Mouse (Mus musculus) MEL (cell line): ENCODE results near the gene S100a10. TPM values are rescaled to one million over a fixed set of nuclear protein-coding genes. Genes with fewer than 3 reads are reported as not detected.
A peak's percentile ranks its signal among the peaks of the same experiment; 100 is the strongest.

Experiments used
- DNase-seq: peaks from one replicate; pipeline ENCODE4 v3.0.0; 2011; ENCODE audit warnings: low read depth, low spot score
- H3K27ac ChIP-seq: 2 replicates; pipeline ENCODE4 v1.5.1; 2012; ENCODE audit warnings: low read depth, mild to moderate bottlenecking, control low read depth, low read length, moderate library complexity; ENCODE audit not compliant: control insufficient read depth
- H3K27me3 ChIP-seq, 2 experiments: fragments of 150-350 bp in 1 of 2; sonication (generic) in 1 of 2; 2 replicates each; pipeline ENCODE4 v1.6.1; 2012; ENCODE audit warnings: low read length in 2 of 2, mild to moderate bottlenecking in 2 of 2, improper control_type of control experiment in 1 of 2, moderate library complexity in 1 of 2; ENCODE audit not compliant: insufficient read depth in 2 of 2, control insufficient read depth in 1 of 2
- H3K36me3 ChIP-seq, 2 experiments: 2 replicates each; pipeline ENCODE4 v1.6.1; 2012 to 2014; ENCODE audit warnings: low read length in 2 of 2, improper control_type of control experiment in 1 of 2, inconsistent platforms in 1 of 2, mild to moderate bottlenecking in 1 of 2; ENCODE audit not compliant: insufficient read depth in 2 of 2, control insufficient read depth in 1 of 2
- H3K4me1 ChIP-seq, 2 experiments: fragments of 150-350 bp in 1 of 2; sonication (generic) in 1 of 2; 2 replicates each; pipeline ENCODE4 v1.6.1; 2012; ENCODE audit warnings: low read length in 2 of 2, improper control_type of control experiment in 1 of 2, mild to moderate bottlenecking in 1 of 2; ENCODE audit not compliant: insufficient read depth in 2 of 2, control insufficient read depth in 1 of 2
- H3K4me3 ChIP-seq, 2 experiments: fragments of 150-350 bp in 1 of 2; sonication (generic) in 1 of 2; 2 replicates each; pipeline ENCODE4 v1.5.1; 2012; ENCODE audit warnings: low read depth in 2 of 2, low read length in 2 of 2, mild to moderate bottlenecking in 2 of 2, moderate library complexity in 2 of 2, control low read depth in 1 of 2, improper control_type of control experiment in 1 of 2; ENCODE audit not compliant: control insufficient read depth in 1 of 2, insufficient read depth in 1 of 2
- H3K79me2 ChIP-seq: 2 replicates; pipeline ENCODE4 v1.6.1; 2012; ENCODE audit warnings: mild to moderate bottlenecking, low read length, moderate library complexity; ENCODE audit not compliant: control insufficient read depth, poor library complexity, insufficient read depth
- H3K9ac ChIP-seq: 2 replicates; pipeline ENCODE4 v1.6.1; 2012; ENCODE audit warnings: low read depth, mild to moderate bottlenecking, control low read depth, low read length, moderate library complexity; ENCODE audit not compliant: control insufficient read depth, poor library complexity, severe bottlenecking
- H3K9me3 ChIP-seq: fragments of 150-350 bp; sonication (generic); replicated peaks from 2 replicates; pipeline ENCODE4 v1.6.1; 2012; ENCODE audit warnings: mild to moderate bottlenecking, low read length, improper control_type of control experiment, moderate library complexity; ENCODE audit not compliant: insufficient read depth
- CHD2 ChIP-seq: IDR thresholded peaks from 2 replicates; pipeline ENCODE4 v1.6.1; 2011; ENCODE audit warnings: low read length, improper control_type of control experiment
- E2F4 ChIP-seq: IDR thresholded peaks from 2 replicates; pipeline ENCODE4 v1.6.1; 2011; ENCODE audit warnings: low read depth, low read length, improper control_type of control experiment, borderline replicate concordance
- ELF1 ChIP-seq: IDR thresholded peaks from 2 replicates; pipeline ENCODE4 v1.6.1; 2014; ENCODE audit warnings: low read depth, mild to moderate bottlenecking, inconsistent platforms, low read length, improper control_type of control experiment, moderate library complexity
- EP300 ChIP-seq, 2 experiments: IDR thresholded peaks; 2 replicates each; pipeline ENCODE4 v1.6.1; 2011; ENCODE audit warnings: improper control_type of control experiment in 2 of 2, low read length in 2 of 2, low read depth in 1 of 2, mild to moderate bottlenecking in 1 of 2
- ETS1 ChIP-seq: IDR thresholded peaks from 2 replicates; pipeline ENCODE4 v1.6.1; 2012; ENCODE audit warnings: low read depth, mild to moderate bottlenecking, inconsistent platforms, low read length, improper control_type of control experiment, moderate library complexity
- GABPA ChIP-seq: IDR thresholded peaks from 2 replicates; pipeline ENCODE4 v1.6.1; 2012; ENCODE audit warnings: low read depth, mild to moderate bottlenecking, inconsistent platforms, low read length, improper control_type of control experiment, moderate library complexity
- GATA1 ChIP-seq: IDR thresholded peaks from 2 replicates; pipeline ENCODE4 v1.6.1; 2011; ENCODE audit warnings: low read depth, low read length, improper control_type of control experiment
- HCFC1 ChIP-seq: IDR thresholded peaks from 2 replicates; pipeline ENCODE4 v1.6.1; 2012; ENCODE audit warnings: low read depth, mild to moderate bottlenecking, inconsistent platforms, low read length, improper control_type of control experiment, moderate library complexity
- JUND ChIP-seq: IDR thresholded peaks from 2 replicates; pipeline ENCODE4 v1.6.1; 2011; ENCODE audit warnings: low read depth, mild to moderate bottlenecking, improper control_type of control experiment, low read length
- MAFK ChIP-seq: IDR thresholded peaks from 2 replicates; pipeline ENCODE4 v1.6.1; 2011; ENCODE audit warnings: low read depth, mild to moderate bottlenecking, low read length, improper control_type of control experiment, borderline replicate concordance
- MAX ChIP-seq: IDR thresholded peaks from 2 replicates; pipeline ENCODE4 v1.6.1; 2011; ENCODE audit warnings: low read length, improper control_type of control experiment
- MXI1 ChIP-seq: IDR thresholded peaks from 2 replicates; pipeline ENCODE4 v1.6.1; 2011; ENCODE audit warnings: mild to moderate bottlenecking, low read depth, low read length, improper control_type of control experiment
- MYB ChIP-seq: IDR thresholded peaks from 2 replicates; pipeline ENCODE4 v1.6.1; 2011; ENCODE audit warnings: mild to moderate bottlenecking, low read depth, low read length, improper control_type of control experiment
- MYC ChIP-seq: IDR thresholded peaks from 2 replicates; pipeline ENCODE4 v1.6.1; 2011; ENCODE audit warnings: low read depth, mild to moderate bottlenecking, low read length, improper control_type of control experiment, moderate library complexity
- POLR2AphosphoS2 ChIP-seq: IDR thresholded peaks from 2 replicates; pipeline ENCODE4 v1.6.1; 2011; ENCODE audit warnings: low read length, improper control_type of control experiment
- POLR2AphosphoS5 ChIP-seq: IDR thresholded peaks from 2 replicates; pipeline ENCODE4 v1.6.1; 2012; ENCODE audit warnings: low read depth, borderline replicate concordance, mild to moderate bottlenecking, inconsistent platforms, low read length, moderate library complexity, mixed read lengths
- RAD21 ChIP-seq: IDR thresholded peaks from 2 replicates; pipeline ENCODE4 v1.6.1; 2011; ENCODE audit warnings: mild to moderate bottlenecking, low read depth, low read length, improper control_type of control experiment
- RCOR1 ChIP-seq: IDR thresholded peaks from 2 replicates; pipeline ENCODE4 v1.6.1; 2012; ENCODE audit warnings: low read depth, mild to moderate bottlenecking, inconsistent platforms, low read length, improper control_type of control experiment
- TBP ChIP-seq: IDR thresholded peaks from 2 replicates; pipeline ENCODE4 v1.8.0; 2011; ENCODE audit warnings: low read depth, low read length, improper control_type of control experiment
- TCF12 ChIP-seq: IDR thresholded peaks from 2 replicates; pipeline ENCODE4 v1.6.1; 2014; ENCODE audit warnings: low read depth, mild to moderate bottlenecking, inconsistent platforms, low read length, improper control_type of control experiment, moderate library complexity
- USF1 ChIP-seq: IDR thresholded peaks from 2 replicates; pipeline ENCODE4 v1.6.1; 2014; ENCODE audit warnings: low read depth, mild to moderate bottlenecking, inconsistent platforms, low read length, improper control_type of control experiment, moderate library complexity
- USF2 ChIP-seq, 2 experiments: IDR thresholded peaks; 2 replicates each; pipeline ENCODE4 v1.6.1; 2011 to 2012; ENCODE audit warnings: improper control_type of control experiment in 2 of 2, low read length in 2 of 2, borderline replicate concordance in 1 of 2, inconsistent platforms in 1 of 2, low read depth in 1 of 2, mild to moderate bottlenecking in 1 of 2; ENCODE audit not compliant: insufficient read depth in 1 of 2
- ZC3H11A ChIP-seq: IDR thresholded peaks from 2 replicates; pipeline ENCODE4 v1.6.1; 2012; ENCODE audit warnings: low read depth, mild to moderate bottlenecking, inconsistent platforms, low read length, improper control_type of control experiment
- ZKSCAN1 ChIP-seq: IDR thresholded peaks from 2 replicates; pipeline ENCODE4 v1.6.1; 2012; ENCODE audit warnings: low read depth, mild to moderate bottlenecking, inconsistent platforms, low read length, improper control_type of control experiment, moderate library complexity
- polyA plus RNA-seq, 2 experiments: library from polyadenylated mRNA; stranded (reverse) in 1 of 2; unstranded in 1 of 2; fragments of >175 nt in 1 of 2; fragments of >200 nt in 1 of 2; gene quantifications; 2 replicates each; pipeline versions ENCODE4 v1.2.1 to v1.2.4; 2012; ENCODE audit warnings: low replicate concordance in 2 of 2, low read depth in 1 of 2; ENCODE audit not compliant: insufficient read length in 2 of 2, insufficient read depth in 1 of 2, missing spikeins in 1 of 2
- total RNA-seq: library from RNA; depleted of rRNA; stranded (reverse); fragments of 300-350 nt; gene quantifications from 2 replicates; pipeline ENCODE4 v1.2.3, GENCODE M21; 2012

S100a10 gene
- total and polyA plus RNA-seq, 3 experiments = 81.1 to 92.5 TPM; not detected in 1

- peak overlapping the region; percentile 21 to 73; a peak in 2 of 4 replicates for H3K4me3 ChIP-seq
- DNase-seq = no peak
- no peaks in the 10 kb centered on the region for H3K27me3 ChIP-seq
- H3K36me3 ChIP-seq = peaks cover under 1 to 11% of the 10 kb centered on the region in 2 experiments; a peak in 3 of 4 replicates
- peaks cover 5 to 18% of the 10 kb centered on the region in 2 experiments for H3K4me1 ChIP-seq
- no peak for TF ChIP-seq MYC
- no peak for TF ChIP-seq USF2 (IDR thresholded peaks at IDR 0.05; ENCODE audit: borderline replicate concordance in 1 of 2, insufficient read depth in 1 of 2, low read depth in 1 of 2, low read length in 2 of 2)
- peak; percentile 88; the same call in 1 of the 2 replicates for TF ChIP-seq JUND
- no peaks in the 10 kb centered on the region; the same call in 1 of the 2 replicates for H3K79me2 ChIP-seq
- H3K9me3 ChIP-seq = no peaks in the 10 kb centered on the region
- no peak overlapping the region for H3K27ac ChIP-seq
- H3K9ac ChIP-seq = peak overlapping the region; percentile 2; the same call in 1 of the 2 replicates
These were observed 1.7 kb downstream of the S100a10 start for GRCm38 (mm10) chr3:93556599-93556998.

DNA sequence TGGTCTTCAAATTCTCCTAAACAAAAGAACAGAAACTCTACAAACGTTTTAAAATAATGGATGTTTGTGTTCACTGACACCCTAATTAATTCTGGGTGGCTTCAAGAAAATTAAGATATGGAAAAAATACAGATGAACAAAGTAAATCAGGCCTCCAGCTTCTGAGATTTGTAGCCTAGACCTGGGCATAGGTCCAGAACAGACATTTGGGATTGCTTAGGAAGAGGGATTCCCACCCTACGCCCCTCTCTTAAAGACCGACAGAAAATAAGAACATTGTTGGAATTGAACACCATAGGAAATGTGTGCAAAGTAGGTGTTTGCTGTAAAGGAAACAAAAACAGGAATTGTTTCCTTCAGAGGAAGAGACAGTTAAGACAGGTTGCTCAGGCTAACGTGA, 2.6 kb downstream of the S100a10 start:
- Histone ChIP-seq H3K9me3 (no peaks in the 10 kb centered on the region), H3K27ac (no peak overlapping the region), H3K36me3 (peaks cover 2 to 9% of the 10 kb centered on the region in 2 experiments; a peak in 3 of 4 replicates), H3K9ac (no peak overlapping the region), H3K4me3 (no peak overlapping the region), H3K27me3 (no peaks in the 10 kb centered on the region), H3K4me1 (peaks cover 2 to 14% of the 10 kb centered on the region in 2 experiments), H3K79me2 (no peaks in the 10 kb centered on the region; the same call in 1 of the 2 replicates)
- no peak for TF ChIP-seq TBP
- TF ChIP-seq POLR2AphosphoS2 = no peak
- TF ChIP-seq POLR2AphosphoS5 = no peak
- no peak for TF ChIP-seq ELF1
- no peak for TF ChIP-seq MYB
- TF ChIP-seq E2F4 = no peak
- no peak for TF ChIP-seq RAD21
- TF ChIP-seq USF1 = no peak
- no peak for TF ChIP-seq HCFC1
- TF ChIP-seq ZKSCAN1 = no peak
- no peak for DNase-seq

DNA sequence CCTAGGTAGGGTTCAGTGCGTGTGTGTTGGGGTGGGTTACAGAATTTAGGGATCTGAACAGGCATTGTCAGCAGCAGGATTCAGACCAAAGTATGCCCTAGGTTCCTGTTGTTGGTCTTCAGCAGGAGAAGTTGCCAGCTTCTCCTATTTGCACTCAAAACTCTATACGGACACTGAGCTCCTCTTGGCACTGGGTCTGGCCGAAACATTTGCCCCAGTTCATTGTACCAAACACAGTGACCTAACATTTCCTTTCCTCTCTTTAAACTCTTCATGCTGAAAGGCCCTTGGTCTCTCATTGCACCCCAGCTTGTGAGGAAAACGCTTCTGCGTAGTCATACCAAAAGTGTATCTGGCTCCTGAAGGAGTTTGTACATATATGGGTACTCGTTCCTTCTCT, 5.1 kb downstream of the S100a10 start:
- Histone ChIP-seq H3K36me3 (peaks cover 2 to 5% of the 10 kb centered on the region in 2 experiments; a peak in 3 of 4 replicates), H3K27ac (no peak overlapping the region), H3K4me1 (peaks cover 2 to 8% of the 10 kb centered on the region in 2 experiments)

More for the DNA sequence above, 5.1 kb downstream of the S100a10 start:
- Histone ChIP-seq H3K9me3 (no peaks in the 10 kb centered on the region), H3K4me3 (no peak overlapping the region), H3K79me2 (no peaks in the 10 kb centered on the region; the same call in 1 of the 2 replicates), H3K27me3 (no peaks in the 10 kb centered on the region), H3K9ac (no peak overlapping the region)
- no peak for DNase-seq
- TF ChIP-seq GABPA (no peak), POLR2AphosphoS5 (no peak), MAX (no peak), ZKSCAN1 (no peak), GATA1 (no peak), TCF12 (no peak), MAFK (no peak), CHD2 (no peak), MXI1 (no peak), HCFC1 (no peak), EP300 (IDR thresholded peaks at IDR 0.05; ENCODE audit: low read depth in 1 of 2, low read length in 2 of 2) (no peak), JUND (no peak), ETS1 (no peak), ZC3H11A (no peak), TBP (no peak), MYB (no peak), RCOR1 (no peak)
